Mouse (Mus musculus) MEL (cell line): ENCODE results near the gene Tas2r107.

Experiments
- BHLHE40 ChIP-seq: IDR thresholded peaks from 2 replicates; pipeline ENCODE4 v1.6.1; 2012; ENCODE audit warnings: low read depth, mild to moderate bottlenecking, inconsistent platforms, low read length, improper control_type of control experiment, borderline replicate concordance
- CHD2 ChIP-seq: IDR thresholded peaks from 2 replicates; pipeline ENCODE4 v1.6.1; 2011; ENCODE audit warnings: low read length, improper control_type of control experiment
- CTCF ChIP-seq, 3 experiments: IDR thresholded peaks in 2 of 3; conservative IDR thresholded peaks in 1 of 3; 2 replicates each; pipeline ENCODE4 v1.5.1; 2011 to 2012; ENCODE audit warnings: low read length in 3 of 3, low read depth in 2 of 3, mild to moderate bottlenecking in 2 of 3, improper control_type of control experiment in 1 of 3, inconsistent platforms in 1 of 3, mixed read lengths in 1 of 3, moderate library complexity in 1 of 3; ENCODE audit not compliant: control insufficient read depth in 1 of 3, insufficient read depth in 1 of 3, poor library complexity in 1 of 3, severe bottlenecking in 1 of 3
- EP300 ChIP-seq, 2 experiments: IDR thresholded peaks; 2 replicates each; pipeline ENCODE4 v1.6.1; 2011; ENCODE audit warnings: improper control_type of control experiment in 2 of 2, low read length in 2 of 2, low read depth in 1 of 2, mild to moderate bottlenecking in 1 of 2
- HCFC1 ChIP-seq: IDR thresholded peaks from 2 replicates; pipeline ENCODE4 v1.6.1; 2012; ENCODE audit warnings: low read depth, mild to moderate bottlenecking, inconsistent platforms, low read length, improper control_type of control experiment, moderate library complexity
- JUND ChIP-seq: IDR thresholded peaks from 2 replicates; pipeline ENCODE4 v1.6.1; 2011; ENCODE audit warnings: low read depth, mild to moderate bottlenecking, improper control_type of control experiment, low read length
- MXI1 ChIP-seq: IDR thresholded peaks from 2 replicates; pipeline ENCODE4 v1.6.1; 2011; ENCODE audit warnings: mild to moderate bottlenecking, low read depth, low read length, improper control_type of control experiment
- POLR2A ChIP-seq, 2 experiments: IDR thresholded peaks; 2 replicates each; pipeline ENCODE4 v1.6.1; 2011 to 2012; ENCODE audit warnings: low read length in 2 of 2, mild to moderate bottlenecking in 2 of 2, control low read depth in 1 of 2, improper control_type of control experiment in 1 of 2, low read depth in 1 of 2, moderate library complexity in 1 of 2; ENCODE audit not compliant: control insufficient read depth in 1 of 2, insufficient read depth in 1 of 2, poor library complexity in 1 of 2
- POLR2AphosphoS2 ChIP-seq: IDR thresholded peaks from 2 replicates; pipeline ENCODE4 v1.6.1; 2011; ENCODE audit warnings: low read length, improper control_type of control experiment
- SIN3A ChIP-seq: IDR thresholded peaks from 2 replicates; pipeline ENCODE4 v1.6.1; 2012; ENCODE audit warnings: low read length, improper control_type of control experiment, inconsistent platforms
- ZKSCAN1 ChIP-seq: IDR thresholded peaks from 2 replicates; pipeline ENCODE4 v1.6.1; 2012; ENCODE audit warnings: low read depth, mild to moderate bottlenecking, inconsistent platforms, low read length, improper control_type of control experiment, moderate library complexity
- ZNF384 ChIP-seq: IDR thresholded peaks from 2 replicates; pipeline ENCODE4 v1.6.1; 2012; ENCODE audit warnings: low read depth, mild to moderate bottlenecking, inconsistent platforms, low read length, improper control_type of control experiment

DNA sequence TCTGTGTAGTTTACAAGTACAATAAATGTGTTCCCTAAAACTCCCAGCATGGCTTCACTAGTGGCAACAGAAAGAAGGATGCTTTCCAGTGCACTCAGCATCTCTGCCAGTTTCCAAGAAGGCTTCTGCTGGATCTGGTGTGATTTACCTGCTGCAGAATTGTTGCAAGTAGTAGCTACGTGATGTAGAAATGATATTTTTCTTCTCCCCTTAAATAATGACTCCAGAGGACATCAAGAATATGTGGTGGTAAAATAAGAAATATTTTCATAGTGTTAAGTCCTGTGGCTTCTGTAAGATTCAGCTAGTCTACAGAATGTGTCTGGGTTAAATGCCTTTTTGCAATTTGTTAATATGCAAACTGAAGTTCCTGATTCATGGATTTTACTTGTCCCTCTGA is 25.7 kb upstream of the Tas2r107 start, which contains the start of gene Tas2r104:
- TF ChIP-seq SIN3A, result no peak
- no peak for TF ChIP-seq CTCF (IDR thresholded peaks at IDR 0.05 in 2 of 3, conservative IDR thresholded peaks at IDR 0.05 in 1 of 3; ENCODE audit: control insufficient read depth in 1 of 3, insufficient read depth in 1 of 3, low read depth in 2 of 3, low read length in 3 of 3, poor library complexity in 1 of 3, severe bottlenecking in 1 of 3)
- no peak for TF ChIP-seq MXI1
- no peak for TF ChIP-seq JUND
- TF ChIP-seq EP300 (IDR thresholded peaks at IDR 0.05; ENCODE audit: low read depth in 1 of 2, low read length in 2 of 2), result no peak
- TF ChIP-seq ZNF384, result no peak
- TF ChIP-seq CHD2, result no peak
- TF ChIP-seq BHLHE40, result no peak
- no peak for TF ChIP-seq POLR2A (IDR thresholded peaks at IDR 0.05; ENCODE audit: control insufficient read depth in 1 of 2, insufficient read depth in 1 of 2, low read depth in 1 of 2, low read length in 2 of 2, poor library complexity in 1 of 2)
- no peak for TF ChIP-seq ZKSCAN1
- no peak for TF ChIP-seq HCFC1
- no peak for TF ChIP-seq POLR2AphosphoS2
